ENCODE assay signal across 28 mouse cellular contexts in the genomic region with DNA sequence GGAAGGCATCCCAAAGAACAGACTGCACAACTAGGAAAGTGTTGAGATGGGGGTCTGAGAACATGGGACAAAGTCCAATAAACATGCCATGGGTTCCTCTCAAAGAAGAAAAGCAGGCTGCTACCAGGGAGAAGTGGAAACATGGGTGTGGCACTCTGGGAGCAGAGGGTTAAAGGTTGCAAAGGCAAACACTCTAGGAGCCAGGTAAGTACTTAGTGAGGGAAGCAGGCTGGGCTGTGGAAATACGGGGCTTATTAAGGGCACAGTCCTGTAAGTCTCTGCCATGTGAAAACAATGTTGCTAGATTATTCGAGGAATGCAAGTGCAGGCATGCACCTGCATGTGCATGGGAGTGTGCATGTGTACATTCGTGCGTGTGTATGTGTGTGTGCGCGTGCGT.
"Had no signal": no experiment of that assay in that cellular context is flagged by ENCODE, and none has a peak within 500 bp of the region (broad histone marks: within the 10 kb centered on the region; RNA-seq: fewer than 3 reads in every experiment).

No protein-coding gene starts in this region.

- H3K4me1 ChIP-seq: forebrain, embryonic 15.5 days; hindbrain, embryonic 10.5 days; hindbrain, embryonic 12.5 days; kidney, embryonic 15.5 days; limb, embryonic 10.5 days; limb, embryonic 12.5 days; liver, embryonic 13.5 days had no signal

- ATAC-seq: forebrain, embryonic 15.5 days; forebrain, postnatal 0 days; hindbrain, embryonic 16.5 days; inflammation-experienced regulatory T-cells, adult 6 months had no signal

- DNase-seq: forebrain, postnatal 0 days; gastrocnemius, adult 2 months; gastrocnemius, postnatal 10 days; gastrocnemius, postnatal 25 days; heart, adult 2 months; heart, postnatal 10 days; heart, postnatal 4 days; kidney, adult 11 months; kidney, adult 2 months; kidney, adult 9 months; kidney, postnatal 14 days; kidney, postnatal 36 days; layer of hippocampus, adult 9-11 months; layer of hippocampus, postnatal 36 days; liver; liver, embryonic 13.5 days had no signal

- H3K4me2 ChIP-seq: forebrain, embryonic 15.5 days; heart, embryonic 11.5 days; hindbrain, embryonic 12.5 days; hindbrain, embryonic 14.5 days; kidney, embryonic 15.5 days; limb, embryonic 12.5 days; liver, embryonic 11.5 days; liver, embryonic 13.5 days had no signal

- H3K4me3 ChIP-seq: forebrain, embryonic 15.5 days; gastrocnemius, adult 2 months; heart, adult 2 months; hindbrain, embryonic 10.5 days; hindbrain, embryonic 12.5 days; kidney, embryonic 15.5 days; limb, embryonic 10.5 days; limb, embryonic 12.5 days; liver, embryonic 13.5 days had no signal

- H3K36me3 ChIP-seq: forebrain, embryonic 15.5 days; hindbrain, embryonic 10.5 days; hindbrain, embryonic 12.5 days; kidney, embryonic 15.5 days; limb, embryonic 10.5 days; limb, embryonic 12.5 days; liver, embryonic 13.5 days had no signal

- H3K27ac ChIP-seq: forebrain, embryonic 15.5 days; gastrocnemius, adult 2 months; heart, adult 2 months; hindbrain, embryonic 10.5 days; hindbrain, embryonic 12.5 days; hindbrain, embryonic 14.5 days; kidney, embryonic 15.5 days; kidney, postnatal 0 days; limb, embryonic 10.5 days; limb, embryonic 12.5 days; liver, embryonic 13.5 days had no signal

- H3K9me3 ChIP-seq: forebrain, embryonic 15.5 days; hindbrain, embryonic 10.5 days; hindbrain, embryonic 12.5 days; kidney, embryonic 15.5 days; limb, embryonic 10.5 days; limb, embryonic 12.5 days; liver, embryonic 13.5 days had no signal

- H3K9ac ChIP-seq: forebrain, embryonic 15.5 days; forebrain, postnatal 0 days; hindbrain, embryonic 12.5 days; hindbrain, embryonic 14.5 days; kidney, embryonic 15.5 days; limb, embryonic 12.5 days; liver, embryonic 13.5 days had no signal

- H3K27me3 ChIP-seq: forebrain, embryonic 15.5 days; hindbrain, embryonic 12.5 days; kidney, embryonic 15.5 days; liver, embryonic 13.5 days had no signal
